Mouse (Mus musculus): ENCODE data around the gene Dsn1. TPM values are rescaled to one million over a fixed set of nuclear protein-coding genes. Genes with fewer than 3 reads are reported as not detected.

Dsn1 gene
- polyA plus RNA-seq, 1 experiment from 2014 or later: 27.7 TPM

- Histone ChIP-seq H3K4me1 (ENCODE audit: control insufficient read depth, insufficient read depth, low read length) (peaks cover 11% of the 10 kb centered on the region; the same call in 1 of the 2 replicates), H3K4me3 (ENCODE audit: low read depth, low read length) (peak overlapping the region; percentile 88), H3K27me3 (replicated peaks; ENCODE audit: control insufficient read depth, insufficient read depth, low read length) (no peaks in the 10 kb centered on the region), H3K4me2 (ENCODE audit: low read length) (peak overlapping the region; percentile 93), H3K9ac (ENCODE audit: low read length) (peak overlapping the region; percentile 88), H3K9me3 (replicated peaks; ENCODE audit: control insufficient read depth, low read length) (no peaks in the 10 kb centered on the region), H3K27ac (ENCODE audit: low read depth, low read length) (no peak overlapping the region), H3K36me3 (ENCODE audit: control insufficient read depth, insufficient read depth, low read length) (peaks cover 16% of the 10 kb centered on the region)
- DNase-seq (ENCODE audit: low spot score) (peak; percentile 50), ATAC-seq (no peak)
- WGBS: 3% methylated on average over 16 of the region's 16 CpGs
These were observed 16.1 kb downstream of the Dsn1 start for GRCm38 (mm10) chr2:156990727-156991431.

GRCm38 (mm10) chr2:156987316-156987715 lies 19.6 kb downstream of the Dsn1 start:
- no peaks in the 10 kb centered on the region for H3K36me3 ChIP-seq (ENCODE audit: control insufficient read depth, insufficient read depth, low read length)
- H3K4me3 ChIP-seq (ENCODE audit: low read depth, low read length): no peak overlapping the region
- H3K4me1 ChIP-seq (ENCODE audit: control insufficient read depth, insufficient read depth, low read length): peaks cover 11% of the 10 kb centered on the region; the same call in 1 of the 2 replicates
- H3K27me3 ChIP-seq (replicated peaks; ENCODE audit: control insufficient read depth, insufficient read depth, low read length): no peaks in the 10 kb centered on the region
- 93% methylated on average over 3 of the region's 3 CpGs for WGBS
- H3K27ac ChIP-seq (ENCODE audit: low read depth, low read length): no peak overlapping the region
- no peaks in the 10 kb centered on the region for H3K9me3 ChIP-seq (replicated peaks; ENCODE audit: control insufficient read depth, low read length)
- no peak for DNase-seq (ENCODE audit: low spot score)
- H3K9ac ChIP-seq (ENCODE audit: low read length): no peak overlapping the region
- ATAC-seq: no peak
- H3K4me2 ChIP-seq (ENCODE audit: low read length): no peak overlapping the region

GRCm38 (mm10) chr2:156982864-156983263 lies 24.1 kb downstream of the Dsn1 start:
- no peak overlapping the region for H3K4me2 ChIP-seq (ENCODE audit: low read length)
- 85% methylated on average over 2 of the region's 2 CpGs for WGBS
- no peak overlapping the region for H3K27ac ChIP-seq (ENCODE audit: low read depth, low read length)
- H3K4me3 ChIP-seq (ENCODE audit: low read depth, low read length): no peak overlapping the region
- no peaks in the 10 kb centered on the region for H3K4me1 ChIP-seq (ENCODE audit: control insufficient read depth, insufficient read depth, low read length)
- no peaks in the 10 kb centered on the region for H3K27me3 ChIP-seq (replicated peaks; ENCODE audit: control insufficient read depth, insufficient read depth, low read length)
- H3K36me3 ChIP-seq (ENCODE audit: control insufficient read depth, insufficient read depth, low read length): no peaks in the 10 kb centered on the region
- no peak for ATAC-seq
- DNase-seq (ENCODE audit: low spot score): peak; percentile 9
- H3K9ac ChIP-seq (ENCODE audit: low read length): no peak overlapping the region
- H3K9me3 ChIP-seq (replicated peaks; ENCODE audit: control insufficient read depth, low read length): no peaks in the 10 kb centered on the region

- no peaks in the 10 kb centered on the region for H3K27me3 ChIP-seq (replicated peaks; ENCODE audit: control insufficient read depth, insufficient read depth, low read length)
- no peak overlapping the region for H3K4me3 ChIP-seq (ENCODE audit: low read depth, low read length)
- H3K27ac ChIP-seq (ENCODE audit: low read depth, low read length): no peak overlapping the region
- ATAC-seq (no peak), DNase-seq (ENCODE audit: low spot score) (no peak)
- no peaks in the 10 kb centered on the region for H3K4me1 ChIP-seq (ENCODE audit: control insufficient read depth, insufficient read depth, low read length)
- no peak overlapping the region for H3K4me2 ChIP-seq (ENCODE audit: low read length)
- no peak overlapping the region for H3K9ac ChIP-seq (ENCODE audit: low read length)
- 87% methylated on average over 4 of the region's 4 CpGs for WGBS
- no peaks in the 10 kb centered on the region for H3K36me3 ChIP-seq (ENCODE audit: control insufficient read depth, insufficient read depth, low read length)
- H3K9me3 ChIP-seq (replicated peaks; ENCODE audit: control insufficient read depth, low read length): no peaks in the 10 kb centered on the region
These were observed 25.7 kb downstream of the Dsn1 start for GRCm38 (mm10) chr2:156981291-156981690.

- no peak for ATAC-seq
These were observed 26.9 kb downstream of the Dsn1 start for GRCm38 (mm10) chr2:156980059-156980458.

GRCm38 (mm10) chr2:156976711-156977110 lies 30.2 kb downstream of the Dsn1 start:
- no peak for ATAC-seq
- DNase-seq (ENCODE audit: low spot score): peak; percentile 23
- no peaks in the 10 kb centered on the region for H3K27me3 ChIP-seq (replicated peaks; ENCODE audit: control insufficient read depth, insufficient read depth, low read length)
- no peak overlapping the region for H3K27ac ChIP-seq (ENCODE audit: low read depth, low read length)
- H3K9ac ChIP-seq (ENCODE audit: low read length): no peak overlapping the region
- no peaks in the 10 kb centered on the region for H3K36me3 ChIP-seq (ENCODE audit: control insufficient read depth, insufficient read depth, low read length)
- H3K4me2 ChIP-seq (ENCODE audit: low read length): no peak overlapping the region
- H3K9me3 ChIP-seq (replicated peaks; ENCODE audit: control insufficient read depth, low read length): no peaks in the 10 kb centered on the region
- no peaks in the 10 kb centered on the region for H3K4me1 ChIP-seq (ENCODE audit: control insufficient read depth, insufficient read depth, low read length)
- H3K4me3 ChIP-seq (ENCODE audit: low read depth, low read length): no peak overlapping the region

More at GRCm38 (mm10) chr2:156980059-156980458, 26.9 kb downstream of the Dsn1 start:
- Histone ChIP-seq H3K27ac (ENCODE audit: low read depth, low read length) (no peak overlapping the region), H3K27me3 (replicated peaks; ENCODE audit: control insufficient read depth, insufficient read depth, low read length) (no peaks in the 10 kb centered on the region), H3K4me2 (ENCODE audit: low read length) (no peak overlapping the region), H3K9me3 (replicated peaks; ENCODE audit: control insufficient read depth, low read length) (no peaks in the 10 kb centered on the region), H3K36me3 (ENCODE audit: control insufficient read depth, insufficient read depth, low read length) (no peaks in the 10 kb centered on the region), H3K9ac (ENCODE audit: low read length) (no peak overlapping the region), H3K4me1 (ENCODE audit: control insufficient read depth, insufficient read depth, low read length) (no peaks in the 10 kb centered on the region), H3K4me3 (ENCODE audit: low read depth, low read length) (no peak overlapping the region)
- 92% methylated on average over 2 of the region's 2 CpGs for WGBS
- no peak for DNase-seq (ENCODE audit: low spot score)

- Histone ChIP-seq H3K27ac (ENCODE audit: low read depth, low read length) (no peak overlapping the region), H3K9ac (ENCODE audit: low read length) (no peak overlapping the region), H3K9me3 (replicated peaks; ENCODE audit: control insufficient read depth, low read length) (no peaks in the 10 kb centered on the region), H3K4me1 (ENCODE audit: control insufficient read depth, insufficient read depth, low read length) (no peaks in the 10 kb centered on the region), H3K4me3 (ENCODE audit: low read depth, low read length) (no peak overlapping the region), H3K27me3 (replicated peaks; ENCODE audit: control insufficient read depth, insufficient read depth, low read length) (no peaks in the 10 kb centered on the region), H3K36me3 (ENCODE audit: control insufficient read depth, insufficient read depth, low read length) (no peaks in the 10 kb centered on the region), H3K4me2 (ENCODE audit: low read length) (no peak overlapping the region)
- DNase-seq (ENCODE audit: low spot score): no peak
- WGBS: 80% methylated on average over 2 of the region's 2 CpGs
- no peak for ATAC-seq
These were observed 32.0 kb downstream of the Dsn1 start for GRCm38 (mm10) chr2:156974967-156975366.

- Histone ChIP-seq H3K9ac (ENCODE audit: low read length) (no peak overlapping the region), H3K4me2 (ENCODE audit: low read length) (no peak overlapping the region), H3K36me3 (ENCODE audit: control insufficient read depth, insufficient read depth, low read length) (peaks cover under 1% of the 10 kb centered on the region; the same call in 1 of the 2 replicates), H3K9me3 (replicated peaks; ENCODE audit: control insufficient read depth, low read length) (no peaks in the 10 kb centered on the region), H3K27me3 (replicated peaks; ENCODE audit: control insufficient read depth, insufficient read depth, low read length) (no peaks in the 10 kb centered on the region), H3K4me3 (ENCODE audit: low read depth, low read length) (no peak overlapping the region), H3K4me1 (ENCODE audit: control insufficient read depth, insufficient read depth, low read length) (no peaks in the 10 kb centered on the region), H3K27ac (ENCODE audit: low read depth, low read length) (no peak overlapping the region)
- ATAC-seq: no peak
- no peak for DNase-seq (ENCODE audit: low spot score)
- 87% methylated on average over 5 of the region's 5 CpGs for WGBS
These were observed 33.4 kb downstream of the Dsn1 start for GRCm38 (mm10) chr2:156973316-156974100.

- Histone ChIP-seq H3K27ac (ENCODE audit: low read depth, low read length) (no peak overlapping the region), H3K4me1 (ENCODE audit: control insufficient read depth, insufficient read depth, low read length) (no peaks in the 10 kb centered on the region), H3K9ac (ENCODE audit: low read length) (no peak overlapping the region), H3K9me3 (replicated peaks; ENCODE audit: control insufficient read depth, low read length) (no peaks in the 10 kb centered on the region), H3K4me2 (ENCODE audit: low read length) (no peak overlapping the region), H3K4me3 (ENCODE audit: low read depth, low read length) (no peak overlapping the region), H3K27me3 (replicated peaks; ENCODE audit: control insufficient read depth, insufficient read depth, low read length) (no peaks in the 10 kb centered on the region), H3K36me3 (ENCODE audit: control insufficient read depth, insufficient read depth, low read length) (peaks cover 5% of the 10 kb centered on the region; the same call in 1 of the 2 replicates)
- 80% methylated on average over 7 of the region's 7 CpGs for whole genome bisulfite sequencing
- no peak for ATAC-seq
- no peak for DNase-seq (ENCODE audit: low spot score)
These were observed 36.7 kb downstream of the Dsn1 start for GRCm38 (mm10) chr2:156970253-156970652.

Data from forebrain, embryonic 14.5 days (tissue).